Mouse (Mus musculus): ENCODE measurements around the gene Glp1r. TPM values are rescaled to one million over a fixed set of nuclear protein-coding genes. Genes with fewer than 3 reads are reported as not detected.
A peak's percentile ranks its signal among the peaks of the same experiment; 100 is the strongest.

Glp1r gene
- polyA plus RNA-seq, 1 experiment from 2014 or later = 0.96 TPM

- ATAC-seq (ENCODE audit: low FRiP score) = no peak
- H3K9me3 ChIP-seq (ENCODE audit: control insufficient read depth, low read length) = no peaks in the 10 kb centered on the region
- no peak overlapping the region for H3K4me3 ChIP-seq (replicated peaks; ENCODE audit: low read length)
- no peak overlapping the region for H3K27ac ChIP-seq
- H3K9ac ChIP-seq = no peak overlapping the region
- no peak overlapping the region for H3K4me2 ChIP-seq (replicated peaks)
- DNase-seq (ENCODE audit: low spot score) = no peak
- WGBS = 64% methylated on average over 2 of the region's 2 CpGs
- H3K4me1 ChIP-seq (replicated peaks; ENCODE audit: control insufficient read depth, insufficient read depth, low read length) = no peaks in the 10 kb centered on the region
- H3K36me3 ChIP-seq (replicated peaks; ENCODE audit: control insufficient read depth, insufficient read depth) = no peaks in the 10 kb centered on the region
- H3K27me3 ChIP-seq (ENCODE audit: control insufficient read depth, insufficient read depth, low read length) = no peaks in the 10 kb centered on the region
Observed at GRCm38 (mm10) chr17:30977290-30977689, 75.7 kb downstream of the Glp1r start.

GRCm38 (mm10) chr17:30978556-30978955 lies 76.9 kb downstream of the Glp1r start:
- DNase-seq (ENCODE audit: low spot score) (no peak), ATAC-seq (ENCODE audit: low FRiP score) (no peak)
- Histone ChIP-seq H3K4me1 (replicated peaks; ENCODE audit: control insufficient read depth, insufficient read depth, low read length) (no peaks in the 10 kb centered on the region), H3K36me3 (replicated peaks; ENCODE audit: control insufficient read depth, insufficient read depth) (no peaks in the 10 kb centered on the region), H3K27ac (no peak overlapping the region), H3K4me2 (replicated peaks) (no peak overlapping the region), H3K27me3 (ENCODE audit: control insufficient read depth, insufficient read depth, low read length) (no peaks in the 10 kb centered on the region), H3K4me3 (replicated peaks; ENCODE audit: low read length) (no peak overlapping the region), H3K9ac (no peak overlapping the region), H3K9me3 (ENCODE audit: control insufficient read depth, low read length) (no peaks in the 10 kb centered on the region)
- 78% methylated on average over 10 of the region's 10 CpGs for WGBS

GRCm38 (mm10) chr17:30983521-30983920 lies 81.9 kb downstream of the Glp1r start:
- Histone ChIP-seq H3K27ac (no peak overlapping the region), H3K4me1 (replicated peaks; ENCODE audit: control insufficient read depth, insufficient read depth, low read length) (no peaks in the 10 kb centered on the region), H3K9me3 (ENCODE audit: control insufficient read depth, low read length) (no peaks in the 10 kb centered on the region), H3K4me2 (replicated peaks) (no peak overlapping the region), H3K27me3 (ENCODE audit: control insufficient read depth, insufficient read depth, low read length) (no peaks in the 10 kb centered on the region), H3K9ac (no peak overlapping the region), H3K36me3 (replicated peaks; ENCODE audit: control insufficient read depth, insufficient read depth) (no peaks in the 10 kb centered on the region), H3K4me3 (replicated peaks; ENCODE audit: low read length) (no peak overlapping the region)
- DNase-seq (ENCODE audit: low spot score) = no peak
- 71% methylated on average over 4 of the region's 4 CpGs for WGBS
- ATAC-seq (ENCODE audit: low FRiP score) = no peak

- WGBS = 81% methylated on average over 10 of the region's 10 CpGs
- no peak overlapping the region for H3K27ac ChIP-seq
- H3K4me1 ChIP-seq (replicated peaks; ENCODE audit: control insufficient read depth, insufficient read depth, low read length) = no peaks in the 10 kb centered on the region
- no peaks in the 10 kb centered on the region for H3K36me3 ChIP-seq (replicated peaks; ENCODE audit: control insufficient read depth, insufficient read depth)
- no peak overlapping the region for H3K4me2 ChIP-seq (replicated peaks)
- DNase-seq (ENCODE audit: low spot score) = peak; percentile 70
- H3K27me3 ChIP-seq (ENCODE audit: control insufficient read depth, insufficient read depth, low read length) = no peaks in the 10 kb centered on the region
- ATAC-seq (ENCODE audit: low FRiP score) = no peak
- H3K9ac ChIP-seq = no peak overlapping the region
- H3K9me3 ChIP-seq (ENCODE audit: control insufficient read depth, low read length) = no peaks in the 10 kb centered on the region
- no peak overlapping the region for H3K4me3 ChIP-seq (replicated peaks; ENCODE audit: low read length)
Observed at GRCm38 (mm10) chr17:30990254-30990653, 88.6 kb downstream of the Glp1r start.

Small RNAs within 50 kb of the gene (microRNA-seq; reads per million reads assigned to microRNA genes)
- gene Gm24026 = not detected

Other genes with a start within 250 kb of the Glp1r start
- 0.17 TPM in 1 of 2 replicates, not detected in the other for gene Umodl1, start 52.8 kb downstream of the Glp1r start, polyA plus RNA-seq (2014; fragmentation: Nextera tagmentation; extraction: Ambion mirVana)
- gene Abcg1, start 155.9 kb downstream of the Glp1r start, polyA plus RNA-seq (2014; fragmentation: Nextera tagmentation; extraction: Ambion mirVana) = 19.3 and 21.1 TPM in 2 replicates
- 2.9 and 4.5 TPM in 2 replicates for gene Tff3, start 227.8 kb downstream of the Glp1r start, polyA plus RNA-seq (2014; fragmentation: Nextera tagmentation; extraction: Ambion mirVana)
- gene Tff2, start 242.5 kb downstream of the Glp1r start, polyA plus RNA-seq (2014; fragmentation: Nextera tagmentation; extraction: Ambion mirVana) = not detected in 2 replicates

Measured in hindbrain, embryonic 14.5 days (tissue).